Mouse (Mus musculus) thymus, postnatal 0 days (tissue): ENCODE measurements around the gene Osbpl10. TPM values are rescaled to one million over a fixed set of nuclear protein-coding genes. Genes with fewer than 3 reads are reported as not detected.

Source experiments
- DNase-seq: peaks from one replicate; pipeline ENCODE4 v3.0.0-alpha.2; 2015; ENCODE audit warnings: low spot score
- polyA plus RNA-seq: library from polyadenylated mRNA; unstranded; fragments of >200 nt; fragmentation: Nextera tagmentation; extraction: Ambion mirVana; gene quantifications from 2 replicates; pipeline ENCODE4 v1.2.1, GENCODE M21; 2015

Gene Osbpl10
- polyA plus RNA-seq, 1 experiment from 2014 or later = 21.7 TPM

- no peak for DNase-seq
Observed at GRCm38 (mm10) chr9:115161591-115161990, 183.2 kb downstream of the Osbpl10 start.

- DNase-seq = peak; percentile 82
Observed at GRCm38 (mm10) chr9:115163031-115163430, 184.7 kb downstream of the Osbpl10 start.

- DNase-seq = no peak
Observed at GRCm38 (mm10) chr9:115163693-115164092, 185.3 kb downstream of the Osbpl10 start.

- no peak for DNase-seq
Observed at GRCm38 (mm10) chr9:115164351-115164750, 186.0 kb downstream of the Osbpl10 start.

- no peak for DNase-seq
Observed at GRCm38 (mm10) chr9:115165996-115166395, 187.6 kb downstream of the Osbpl10 start.

DNA sequence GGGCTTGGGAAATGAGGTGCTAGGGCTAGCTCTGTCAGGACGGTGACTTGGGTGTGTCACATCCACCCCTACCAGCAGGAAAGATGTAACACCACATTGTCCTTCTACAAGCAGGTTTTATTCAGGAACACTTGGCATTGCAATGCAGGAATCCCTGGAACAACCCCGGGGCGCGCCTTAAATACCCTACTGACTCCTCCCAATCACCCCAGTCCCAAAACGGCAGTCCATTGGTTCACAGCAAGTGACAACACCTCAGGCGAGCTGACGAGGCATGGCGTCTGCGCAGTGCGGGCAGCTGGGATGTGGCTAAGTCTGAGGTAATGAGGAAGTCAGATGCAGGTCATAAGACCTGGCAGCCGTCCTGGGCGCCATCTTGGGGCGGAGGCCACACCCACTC is 191.2 kb downstream of the Osbpl10 start:
- DNase-seq = no peak

GRCm38 (mm10) chr9:115172096-115172495 is 193.7 kb downstream of the Osbpl10 start:
- DNase-seq = no peak

DNA sequence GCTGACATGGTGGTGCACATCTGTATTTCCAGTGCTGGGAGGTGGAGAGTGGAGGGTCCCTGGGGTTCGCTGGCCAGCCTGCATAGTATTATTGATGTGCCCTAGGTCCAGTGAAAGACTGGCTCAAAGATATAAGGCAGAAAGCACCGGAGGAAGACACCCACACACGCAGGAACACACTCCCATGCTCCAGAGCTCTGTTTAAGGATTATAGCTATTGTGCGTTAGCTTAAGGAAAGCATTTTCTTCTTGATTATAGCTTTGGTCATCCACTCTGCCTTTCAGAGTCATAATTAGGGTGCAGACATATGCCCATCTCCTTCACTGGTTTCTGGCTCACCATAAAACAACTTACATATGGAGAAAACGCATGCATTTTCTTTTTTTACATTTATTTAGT is 200.8 kb downstream of the Osbpl10 start:
- no peak for DNase-seq

- DNase-seq = no peak
Observed at GRCm38 (mm10) chr9:115179935-115180334, 201.6 kb downstream of the Osbpl10 start.

DNA sequence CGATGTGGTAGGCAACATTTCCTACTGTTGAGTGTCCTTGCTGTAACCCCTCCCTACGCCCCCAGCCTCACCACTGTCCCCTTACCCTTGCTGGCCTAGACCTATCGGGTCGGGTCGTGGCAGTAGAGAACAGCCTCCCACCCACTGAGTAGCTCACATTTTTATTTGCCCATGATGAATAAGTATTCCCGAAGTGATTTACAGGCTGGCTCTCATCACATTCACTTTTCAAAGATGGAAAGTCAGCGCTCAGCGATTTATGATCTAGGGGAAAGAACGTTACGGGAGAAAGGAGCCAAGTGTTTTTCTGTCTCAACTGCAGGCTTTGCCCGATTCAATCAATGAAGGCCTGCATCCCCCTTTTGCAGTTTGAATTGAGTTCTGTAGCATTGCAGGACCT is 208.0 kb downstream of the Osbpl10 start:
- no peak for DNase-seq

DNA sequence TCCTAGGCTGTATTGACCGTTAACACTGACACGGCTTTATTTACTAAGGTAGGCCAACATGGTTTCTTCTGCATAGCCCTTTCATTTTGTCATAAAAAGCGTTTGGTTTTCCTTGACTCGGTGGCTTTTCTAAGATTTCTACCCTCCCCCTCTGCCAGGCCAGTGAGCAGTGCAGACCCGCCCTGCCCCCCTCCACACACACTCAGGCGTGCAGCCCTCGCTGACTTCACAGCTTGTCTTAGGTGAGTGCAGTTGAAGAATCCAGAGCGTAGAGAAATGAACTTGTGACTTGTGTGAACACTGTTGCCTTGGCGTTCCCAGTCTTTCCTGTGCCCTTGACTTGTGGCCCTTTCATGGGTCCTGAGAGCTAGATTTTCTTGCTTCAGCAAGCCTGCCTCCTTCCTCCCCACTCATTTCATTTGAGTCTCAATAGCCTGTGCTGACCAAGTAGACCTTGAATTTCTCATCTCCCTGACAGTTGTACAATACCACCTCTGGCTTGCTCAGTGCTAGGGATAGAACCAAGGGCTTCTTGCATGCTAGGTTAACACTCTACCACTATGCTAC is 212.1 kb downstream of the Osbpl10 start:
- no peak for DNase-seq

DNA sequence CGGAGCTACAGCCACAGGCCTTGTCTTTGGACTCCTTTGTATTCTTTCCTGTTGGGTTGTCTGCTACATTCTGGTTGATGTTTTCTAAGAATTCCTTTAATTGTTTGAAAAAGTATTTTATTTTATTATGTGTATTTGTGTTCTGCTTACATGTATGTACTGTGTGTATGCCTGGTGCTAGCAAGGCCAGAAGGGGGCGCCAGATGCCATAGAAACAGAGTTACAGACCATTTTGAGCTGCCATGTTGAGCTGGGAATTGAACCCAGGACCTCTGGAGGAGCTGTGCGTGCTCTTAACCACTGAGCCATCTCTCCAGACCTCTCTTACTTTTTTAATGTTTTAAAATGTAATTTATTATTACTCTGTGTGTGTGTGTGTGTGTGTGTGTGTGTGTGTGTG is 214.5 kb downstream of the Osbpl10 start:
- peak; percentile 6 for DNase-seq

DNA sequence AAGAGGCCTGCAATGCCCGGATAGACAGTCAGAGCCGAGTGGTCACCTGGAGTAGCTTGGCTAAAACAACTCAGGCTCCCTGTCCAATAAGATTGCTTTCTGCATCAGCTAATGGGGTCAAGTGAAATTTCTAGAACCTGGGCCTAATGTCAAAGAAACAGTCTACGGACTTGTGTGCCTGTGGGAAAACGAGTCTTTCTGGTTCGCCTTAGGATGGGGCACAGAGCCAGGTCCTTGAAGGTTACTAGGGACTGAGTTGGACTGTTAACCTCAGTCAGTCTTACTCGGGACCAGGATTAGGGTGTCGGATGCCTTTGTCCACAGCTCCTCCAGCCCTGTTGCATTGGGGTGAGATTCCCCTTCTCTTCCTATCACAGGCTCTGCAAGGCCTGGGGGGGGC is 218.7 kb downstream of the Osbpl10 start:
- DNase-seq = no peak

DNA sequence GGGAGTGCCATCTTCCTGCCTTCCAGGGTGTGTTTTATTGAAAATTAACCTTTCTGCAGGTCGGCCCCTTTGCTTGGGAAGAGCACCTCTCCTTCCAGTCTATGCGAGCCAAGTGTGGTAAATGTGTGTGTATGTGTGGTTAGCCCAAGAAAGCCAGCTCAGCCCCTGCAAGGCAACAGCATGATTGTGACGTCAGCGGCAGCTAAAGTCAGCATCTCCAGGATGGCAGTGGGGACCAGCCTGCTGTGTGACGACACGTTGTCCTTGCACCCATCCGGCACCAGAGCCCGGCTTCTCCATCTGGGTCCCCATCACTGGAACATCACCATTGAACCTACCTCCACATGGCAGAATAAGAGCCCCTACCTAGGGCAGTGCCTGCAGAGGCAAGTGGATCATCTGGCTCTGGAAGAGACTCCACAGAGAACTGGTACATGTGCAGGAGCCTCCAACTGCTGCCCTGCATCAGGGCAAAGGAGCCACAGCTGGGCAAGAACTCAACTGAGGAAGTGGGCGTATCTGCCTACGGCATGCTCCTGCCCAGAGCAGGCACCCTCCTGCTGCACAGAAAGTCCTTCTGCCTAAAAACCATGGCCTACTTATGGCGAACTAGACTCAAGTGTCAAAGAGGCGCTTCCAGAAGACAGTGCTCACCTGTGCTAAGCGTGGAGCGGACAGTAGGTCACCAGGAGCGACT is 221.9 kb downstream of the Osbpl10 start:
- peak; percentile 57 for DNase-seq

- no peak for DNase-seq
Observed at GRCm38 (mm10) chr9:115201264-115201663, 222.9 kb downstream of the Osbpl10 start.

DNA sequence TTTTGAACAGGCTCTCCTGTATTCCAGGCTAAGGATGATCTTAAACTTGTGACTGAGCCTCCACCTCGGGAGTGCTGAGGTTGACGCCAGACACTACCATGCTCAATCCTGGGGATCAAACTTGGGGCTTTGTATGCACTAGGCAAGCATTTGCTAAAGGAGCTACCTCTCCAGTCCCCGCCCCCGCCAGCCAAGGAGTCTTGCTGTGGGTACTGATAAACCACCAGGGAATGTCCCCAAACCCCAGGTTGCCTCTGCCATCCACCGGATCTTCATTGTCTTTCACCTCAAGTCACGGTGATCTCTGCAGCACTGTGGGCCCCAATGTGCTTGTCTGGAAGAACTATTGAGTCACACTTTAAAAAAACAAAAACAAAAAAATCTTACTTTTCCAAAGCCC is 224.8 kb downstream of the Osbpl10 start:
- DNase-seq = no peak

DNA sequence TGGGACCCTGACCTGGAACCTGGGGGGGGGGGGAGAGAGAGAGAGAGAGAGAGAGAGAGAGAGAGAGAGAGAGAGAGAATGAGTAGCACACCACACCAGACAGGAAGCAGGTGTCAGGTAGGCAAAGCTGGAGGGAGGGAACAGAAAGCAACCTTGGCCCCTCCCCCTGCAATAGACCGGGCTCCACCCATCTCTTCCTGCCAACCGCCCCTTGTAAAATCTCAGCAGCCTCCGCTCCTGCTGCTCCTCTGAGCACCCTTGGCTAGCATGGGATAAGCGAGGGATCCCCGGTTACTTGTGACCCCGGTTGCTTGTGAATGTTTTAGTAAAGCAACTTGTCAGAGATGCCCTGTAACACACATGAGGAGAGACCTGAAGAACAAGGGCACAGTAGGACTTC is 227.1 kb downstream of the Osbpl10 start:
- DNase-seq = peak; percentile 81

- no peak for DNase-seq
Observed at GRCm38 (mm10) chr9:115206219-115206618, 227.8 kb downstream of the Osbpl10 start.

DNA sequence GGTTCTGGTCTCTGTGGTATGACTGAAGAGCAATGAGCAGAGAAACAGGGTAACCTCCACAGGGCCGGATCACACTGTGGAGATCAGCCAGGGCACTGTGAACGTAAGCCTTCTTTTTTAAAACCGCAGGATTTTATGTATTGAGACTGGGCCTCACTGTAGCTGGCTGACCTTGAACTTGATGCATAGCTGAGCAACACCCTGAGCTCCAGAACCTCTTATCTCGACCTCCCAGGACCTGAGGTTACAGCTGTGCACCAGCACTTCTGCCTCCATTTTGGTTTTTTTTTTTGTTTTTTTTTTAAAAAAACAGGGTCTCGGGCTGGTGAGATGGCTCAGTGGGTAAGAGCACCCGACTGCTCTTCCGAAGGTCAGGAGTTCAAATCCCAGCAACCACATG is 231.4 kb downstream of the Osbpl10 start:
- DNase-seq = no peak

DNA sequence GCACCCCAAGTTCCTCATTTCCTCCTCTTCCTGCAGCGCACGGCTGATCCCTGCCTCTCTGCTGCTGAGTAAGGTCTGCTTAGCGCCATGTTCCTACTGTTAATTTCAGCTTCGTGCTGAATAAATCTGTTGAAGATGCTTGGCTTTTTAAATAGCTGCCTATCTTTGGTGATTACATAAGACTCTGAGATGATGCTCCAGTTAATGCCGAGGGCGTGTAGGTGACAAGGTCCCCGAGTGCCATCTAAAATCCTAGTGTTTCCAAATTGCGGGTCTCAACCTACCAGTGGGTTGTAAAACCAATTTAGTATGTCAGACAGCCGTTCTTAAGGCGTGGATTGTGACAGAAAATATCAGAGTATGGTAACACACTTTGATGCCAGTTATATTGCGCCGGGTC is 232.2 kb downstream of the Osbpl10 start:
- DNase-seq = no peak

GRCm38 (mm10) chr9:115213755-115214264 is 235.4 kb downstream of the Osbpl10 start:
- no peak for DNase-seq

DNA sequence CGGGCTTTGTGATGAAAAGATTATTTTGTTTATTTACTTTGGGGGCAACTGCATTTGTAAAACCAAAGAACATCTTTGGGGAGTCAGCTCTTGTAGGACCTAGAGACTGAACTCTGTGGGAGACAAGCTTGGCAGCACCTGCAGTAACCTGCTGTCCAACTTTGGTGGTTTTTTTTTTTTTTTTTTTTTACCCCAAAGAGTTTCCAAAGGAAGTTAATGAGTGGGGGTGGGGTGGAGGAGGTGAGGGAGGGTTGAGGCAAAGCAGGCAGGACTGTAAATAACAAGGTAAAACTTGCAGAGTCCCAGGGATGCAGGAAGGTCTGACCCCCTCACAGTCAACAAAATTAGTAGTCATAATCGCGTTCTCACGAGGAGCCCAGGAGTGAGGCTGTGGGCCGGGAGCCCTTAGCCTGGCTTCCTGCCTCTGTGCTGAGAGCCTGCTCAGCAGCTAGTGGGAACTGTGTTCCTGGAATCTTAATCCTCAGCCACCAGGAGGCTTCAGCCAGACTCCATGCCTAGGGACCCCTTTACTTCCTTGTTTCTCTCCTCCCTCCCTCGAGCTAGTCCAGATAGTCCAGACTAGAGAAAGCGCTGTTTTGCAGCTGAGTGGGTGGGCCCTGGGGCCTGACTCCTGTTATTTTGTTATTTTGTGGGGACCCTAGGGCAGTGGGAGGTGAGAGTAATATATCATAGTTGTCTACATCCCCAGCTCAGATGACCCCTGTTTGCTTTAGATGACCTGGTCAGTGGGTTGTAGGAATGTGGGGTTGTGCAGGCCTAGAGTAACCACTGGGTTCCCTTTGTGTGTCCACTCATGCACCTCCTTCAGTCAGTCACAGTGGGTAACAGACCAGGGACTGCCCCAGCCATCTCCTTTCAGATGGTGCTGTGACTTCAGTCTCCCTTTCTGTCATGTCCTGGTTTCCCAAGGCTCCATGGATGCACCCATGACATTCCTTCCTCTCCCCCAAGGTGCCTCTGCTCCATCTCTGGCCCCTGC is 236.5 kb downstream of the Osbpl10 start:
- DNase-seq = peak; percentile 35
